In the genomic region with DNA sequence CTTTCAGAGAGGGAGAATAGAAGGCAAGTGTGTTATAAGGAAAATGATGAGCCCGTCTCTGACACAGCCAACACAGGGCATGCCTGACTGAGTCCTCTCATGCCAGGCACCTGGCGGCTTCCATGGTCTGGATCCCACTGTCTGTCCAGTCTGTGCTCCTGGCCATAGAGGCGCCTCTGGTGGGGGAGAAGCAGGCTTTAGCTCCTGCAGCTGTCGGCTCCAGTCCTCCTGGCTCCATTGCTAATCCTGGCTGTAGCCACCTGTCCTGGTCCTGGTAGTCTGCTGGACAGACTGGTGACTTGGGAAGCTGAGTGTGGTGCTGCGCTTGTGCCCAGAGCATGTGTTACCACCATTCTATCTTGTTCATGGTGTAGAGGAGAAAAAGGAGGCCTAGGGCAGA, we compare ENCODE assay signal across 16 mouse cellular contexts. TPM values are rescaled to one million over a fixed set of nuclear protein-coding genes. Genes with fewer than 3 reads are reported as not detected.
A peak's percentile ranks its signal among the peaks of the same experiment; 100 is the strongest.
DNase-seq lines count a peak whose midpoint lies in the region; ATAC-seq lines count a peak whose summit lies in the region.
"Had no signal": no experiment of that assay in that cellular context is flagged by ENCODE, and none has a peak within 500 bp of the region (broad histone marks: within the 10 kb centered on the region; RNA-seq: fewer than 3 reads in every experiment).

No protein-coding gene starts in this region.

- H3K9ac ChIP-seq in forebrain, embryonic 12.5 days: no peak overlapping the region
- no peak overlapping the region for H3K9ac ChIP-seq in forebrain, embryonic 16.5 days (replicated peaks; ENCODE audit: low read depth, low read length)
- H3K9ac ChIP-seq in hindbrain, embryonic 13.5 days: no peak overlapping the region; the same call in 1 of the 2 replicates
- no peak overlapping the region for H3K9ac ChIP-seq in hindbrain, embryonic 12.5 days
- no peak overlapping the region for H3K9ac ChIP-seq in embryonic facial prominence, embryonic 14.5 days (ENCODE audit: low read depth, low read length)
- H3K9ac ChIP-seq: embryonic facial prominence, embryonic 13.5 days; forebrain, embryonic 13.5 days; liver, embryonic 13.5 days had no signal

- H3K4me1 ChIP-seq in forebrain, embryonic 12.5 days: peaks cover 42% of the 10 kb centered on the region
- peaks cover 6% of the 10 kb centered on the region; the same call in 1 of the 2 replicates for H3K4me1 ChIP-seq in forebrain, embryonic 16.5 days (replicated peaks; ENCODE audit: control insufficient read depth, insufficient read depth, low read length)
- H3K4me1 ChIP-seq in hindbrain, embryonic 13.5 days (replicated peaks): peaks cover 44% of the 10 kb centered on the region
- peaks cover 29% of the 10 kb centered on the region for H3K4me1 ChIP-seq in hindbrain, embryonic 12.5 days
- H3K4me1 ChIP-seq in embryonic facial prominence, embryonic 14.5 days (ENCODE audit: control insufficient read depth, insufficient read depth, low read length): peaks cover 15% of the 10 kb centered on the region
- H3K4me1 ChIP-seq: liver, embryonic 13.5 days had no signal

- H3K4me3 ChIP-seq in forebrain, embryonic 12.5 days (replicated peaks): no peak overlapping the region
- no peak overlapping the region for H3K4me3 ChIP-seq in forebrain, embryonic 16.5 days (replicated peaks; ENCODE audit: low read length)
- no peak overlapping the region for H3K4me3 ChIP-seq in hindbrain, embryonic 13.5 days
- no peak overlapping the region for H3K4me3 ChIP-seq in hindbrain, embryonic 12.5 days
- H3K4me3 ChIP-seq in embryonic facial prominence, embryonic 14.5 days (ENCODE audit: low read depth, low read length): no peak overlapping the region
- H3K4me3 ChIP-seq: embryonic facial prominence, embryonic 13.5 days; forebrain, embryonic 13.5 days; liver, embryonic 13.5 days had no signal

- 0 out of 2 replicates have a peak overlapping the region, but pooled peaks have one; percentile 2 for H3K27ac ChIP-seq in forebrain, embryonic 12.5 days
- H3K27ac ChIP-seq in forebrain, embryonic 16.5 days (ENCODE audit: low read length): no peak overlapping the region
- peak overlapping the region; percentile 24; the same call in 1 of the 2 replicates for H3K27ac ChIP-seq in hindbrain, embryonic 13.5 days
- H3K27ac ChIP-seq in hindbrain, embryonic 12.5 days: no peak overlapping the region
- H3K27ac ChIP-seq in embryonic facial prominence, embryonic 14.5 days (replicated peaks; ENCODE audit: low read depth, low read length): no peak overlapping the region; the same call in 1 of the 2 replicates
- H3K27ac ChIP-seq: embryonic facial prominence, embryonic 13.5 days; forebrain, embryonic 13.5 days; liver, embryonic 13.5 days had no signal

- ATAC-seq in forebrain, embryonic 12.5 days (ENCODE audit: low FRiP score): no peak
- no peak for ATAC-seq in forebrain, embryonic 16.5 days
- ATAC-seq in hindbrain, embryonic 13.5 days (ENCODE audit: low FRiP score): no peak
- ATAC-seq in hindbrain, embryonic 12.5 days (ENCODE audit: low FRiP score): no peak
- ATAC-seq in embryonic facial prominence, embryonic 14.5 days (ENCODE audit: low read depth): peak; percentile 38
- ATAC-seq in megakaryocyte-erythroid progenitor cell, adult 5-6 weeks (replicated peaks; ENCODE audit: low FRiP score, low TSS enrichment, poor library complexity, severe bottlenecking): no peak
- ATAC-seq: forebrain, embryonic 13.5 days; inflammation-experienced regulatory T-cells, adult 6 months had no signal

- no peak overlapping the region for H3K4me2 ChIP-seq in forebrain, embryonic 12.5 days
- no peak overlapping the region for H3K4me2 ChIP-seq in forebrain, embryonic 16.5 days (ENCODE audit: low read length)
- no peak overlapping the region for H3K4me2 ChIP-seq in hindbrain, embryonic 13.5 days
- no peak overlapping the region for H3K4me2 ChIP-seq in hindbrain, embryonic 12.5 days (replicated peaks)
- no peak overlapping the region for H3K4me2 ChIP-seq in embryonic facial prominence, embryonic 14.5 days (ENCODE audit: low read depth, low read length)
- H3K4me2 ChIP-seq: embryonic facial prominence, embryonic 13.5 days; forebrain, embryonic 13.5 days; liver, embryonic 13.5 days; midbrain, embryonic 11.5 days had no signal

- H3K9me3 ChIP-seq in forebrain, embryonic 12.5 days: no peaks in the 10 kb centered on the region
- H3K9me3 ChIP-seq in forebrain, embryonic 16.5 days (ENCODE audit: control insufficient read depth, low read length): no peaks in the 10 kb centered on the region
- H3K9me3 ChIP-seq in hindbrain, embryonic 13.5 days: no peaks in the 10 kb centered on the region
- no peaks in the 10 kb centered on the region for H3K9me3 ChIP-seq in hindbrain, embryonic 12.5 days (replicated peaks)
- no peaks in the 10 kb centered on the region for H3K9me3 ChIP-seq in embryonic facial prominence, embryonic 14.5 days (ENCODE audit: control insufficient read depth, low read length)
- H3K9me3 ChIP-seq: embryonic facial prominence, embryonic 13.5 days; forebrain, embryonic 13.5 days; liver, embryonic 13.5 days had no signal

- WGBS in forebrain, embryonic 12.5 days: 88% methylated on average over 5 of the region's 5 CpGs
- WGBS in forebrain, embryonic 16.5 days: 83% methylated on average over 5 of the region's 5 CpGs
- 80% methylated on average over 5 of the region's 5 CpGs for WGBS in hindbrain, embryonic 13.5 days
- WGBS in hindbrain, embryonic 12.5 days: 81% methylated on average over 5 of the region's 5 CpGs
- 72% methylated on average over 5 of the region's 5 CpGs for WGBS in embryonic facial prominence, embryonic 14.5 days

- H3K27me3 ChIP-seq in forebrain, embryonic 12.5 days: no peaks in the 10 kb centered on the region
- H3K27me3 ChIP-seq in forebrain, embryonic 16.5 days (replicated peaks; ENCODE audit: control insufficient read depth, insufficient read depth, low read length): no peaks in the 10 kb centered on the region
- H3K27me3 ChIP-seq in hindbrain, embryonic 13.5 days: no peaks in the 10 kb centered on the region
- no peaks in the 10 kb centered on the region for H3K27me3 ChIP-seq in hindbrain, embryonic 12.5 days
- H3K27me3 ChIP-seq in embryonic facial prominence, embryonic 14.5 days (replicated peaks; ENCODE audit: control insufficient read depth, insufficient read depth, low read length): no peaks in the 10 kb centered on the region
- H3K27me3 ChIP-seq: embryonic facial prominence, embryonic 13.5 days; forebrain, embryonic 13.5 days; liver, embryonic 13.5 days had no signal

- no peaks in the 10 kb centered on the region; the same call in 1 of the 2 replicates for H3K36me3 ChIP-seq in forebrain, embryonic 12.5 days (replicated peaks)
- H3K36me3 ChIP-seq in forebrain, embryonic 16.5 days (ENCODE audit: control insufficient read depth, insufficient read depth): no peaks in the 10 kb centered on the region
- no peaks in the 10 kb centered on the region for H3K36me3 ChIP-seq in hindbrain, embryonic 13.5 days
- H3K36me3 ChIP-seq in hindbrain, embryonic 12.5 days: no peaks in the 10 kb centered on the region
- no peaks in the 10 kb centered on the region for H3K36me3 ChIP-seq in embryonic facial prominence, embryonic 14.5 days (ENCODE audit: control insufficient read depth, insufficient read depth, low read length)
- H3K36me3 ChIP-seq: embryonic facial prominence, embryonic 13.5 days; liver, embryonic 13.5 days had no signal

- DNase-seq in embryonic facial prominence, embryonic 14.5 days (ENCODE audit: low spot score): peak; percentile 50
- peak; percentile 31 for DNase-seq in retina, embryonic 14.5 days (ENCODE audit: low spot score)
- DNase-seq: kidney, adult 9 months; kidney, postnatal 4 days; liver, embryonic 13.5 days; lung, postnatal 14 days; right cerebral cortex, postnatal 25 days had no signal

RNA-seq across cellular contexts. Expression of gene Sh3bp4, which starts 46.8 kb away (rescaled TPM):
- polyA plus RNA-seq in forebrain, embryonic 12.5 days (2016; fragmentation: Nextera tagmentation; extraction: Ambion mirVana): 26.5 and 27.1 TPM in 2 replicates
- polyA plus RNA-seq in forebrain, embryonic 16.5 days (2015; fragmentation: Nextera tagmentation; extraction: Ambion mirVana): 20.6 and 22.2 TPM in 2 replicates
- 19.5 and 20.9 TPM in 2 replicates for polyA plus RNA-seq in hindbrain, embryonic 13.5 days (2015; fragmentation: Nextera tagmentation; extraction: Ambion mirVana)
- polyA plus RNA-seq in hindbrain, embryonic 12.5 days (2016; fragmentation: Nextera tagmentation; extraction: Ambion mirVana): 28.0 and 31.4 TPM in 2 replicates
- 23.1 and 24.0 TPM in 2 replicates for polyA plus RNA-seq in embryonic facial prominence, embryonic 14.5 days (2014; fragmentation: Nextera tagmentation; extraction: Ambion mirVana)
- total RNA-seq in megakaryocyte-erythroid progenitor cell, adult 5-6 weeks (2014; fragmentation: Nextera tagmentation): not detected in 2 replicates
- 0.08 TPM in 1 of 2 replicates, not detected in the other for total RNA-seq in megakaryocyte-erythroid progenitor cell, adult 5-6 weeks (2017)

Comparison
In these comparisons a context has a peak if more than half of its experiments do, and no peak if none do; other contexts are left out.
1. H3K27ac ChIP-seq: peak in forebrain, embryonic 12.5 days (single experiment) and hindbrain, embryonic 13.5 days (single experiment); none in forebrain, embryonic 16.5 days (single experiment), hindbrain, embryonic 12.5 days (single experiment) and embryonic facial prominence, embryonic 14.5 days (single experiment).